In the genomic region with DNA sequence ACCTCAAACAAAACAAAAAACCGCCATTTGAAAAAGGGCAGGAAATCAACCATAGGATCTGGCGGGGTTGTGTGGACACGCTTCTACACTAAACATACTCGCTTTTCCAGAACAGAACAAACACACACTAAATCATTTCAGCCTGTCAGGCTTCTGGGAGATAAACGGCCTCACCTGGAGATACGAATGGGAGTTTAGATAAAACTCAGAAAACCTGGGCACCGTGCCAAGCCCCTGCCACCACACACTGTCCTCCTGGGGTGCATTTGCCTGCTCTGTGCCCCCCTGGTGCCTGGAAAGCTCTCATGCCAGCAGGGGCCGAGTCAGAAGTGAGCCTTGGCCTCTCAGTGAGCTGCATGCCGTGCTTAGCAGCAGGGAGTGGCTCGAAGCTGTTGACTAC, we compare ENCODE assay signal across 13 mouse cellular contexts. TPM values are rescaled to one million over a fixed set of nuclear protein-coding genes. Genes with fewer than 3 reads are reported as not detected.
DNase-seq lines count a peak whose midpoint lies in the region; ATAC-seq lines count a peak whose summit lies in the region.
"Had no signal": no experiment of that assay in that cellular context is flagged by ENCODE, and none has a peak within 500 bp of the region (broad histone marks: within the 10 kb centered on the region; RNA-seq: fewer than 3 reads in every experiment).

No protein-coding gene starts in this region.

- H3K9ac ChIP-seq in embryonic facial prominence, embryonic 12.5 days = 0 out of 2 replicates have a peak overlapping the region, but pooled peaks have one; percentile 15
- no peak overlapping the region for H3K9ac ChIP-seq in lung, embryonic 16.5 days (ENCODE audit: low read length)
- H3K9ac ChIP-seq in forebrain, embryonic 12.5 days = no peak overlapping the region

- no peak for DNase-seq in embryonic facial prominence, embryonic 10.5 days (ENCODE audit: low spot score)
- DNase-seq in lung, postnatal 10 days = no peak
- DNase-seq in ovary, postnatal 14 days (ENCODE audit: low spot score) = peak; percentile 62
- no peak for DNase-seq in layer of hippocampus, postnatal 10 days (ENCODE audit: low spot score in 2 of 2)
- DNase-seq: gastrocnemius, postnatal 10 days; lung, adult 18-20 months had no signal

- H3K27me3 ChIP-seq in embryonic facial prominence, embryonic 12.5 days = no peaks in the 10 kb centered on the region
- H3K27me3 ChIP-seq in embryonic facial prominence, embryonic 10.5 days (replicated peaks; ENCODE audit: low read depth, poor library complexity, severe bottlenecking) = no peaks in the 10 kb centered on the region
- H3K27me3 ChIP-seq in lung, embryonic 16.5 days (ENCODE audit: control insufficient read depth, insufficient read depth, low read depth, low read length) = no peaks in the 10 kb centered on the region
- H3K27me3 ChIP-seq in forebrain, embryonic 12.5 days = no peaks in the 10 kb centered on the region

- no peaks in the 10 kb centered on the region for H3K9me3 ChIP-seq in embryonic facial prominence, embryonic 12.5 days
- H3K9me3 ChIP-seq in embryonic facial prominence, embryonic 10.5 days = no peaks in the 10 kb centered on the region
- no peaks in the 10 kb centered on the region for H3K9me3 ChIP-seq in lung, embryonic 16.5 days (ENCODE audit: control insufficient read depth, low read length)
- no peaks in the 10 kb centered on the region for H3K9me3 ChIP-seq in forebrain, embryonic 12.5 days
- H3K9me3 ChIP-seq: hindbrain, embryonic 10.5 days had no signal

- no peak for ATAC-seq in embryonic facial prominence, embryonic 12.5 days (ENCODE audit: insufficient number of reproducible peaks, insufficient read depth, low FRiP score, low TSS enrichment)
- peak; percentile 47; the same call in 1 of the 2 replicates for ATAC-seq in lung, embryonic 16.5 days (ENCODE audit: low read depth)
- 0 out of 2 replicates have a peak, but pooled peaks have one; percentile 20 for ATAC-seq in common myeloid progenitor, adult 5-6 weeks (replicated peaks; ENCODE audit: low read depth, poor library complexity, severe bottlenecking)
- ATAC-seq in forebrain, embryonic 12.5 days (ENCODE audit: low FRiP score) = no peak

- H3K27ac ChIP-seq in embryonic facial prominence, embryonic 12.5 days = no peak overlapping the region
- H3K27ac ChIP-seq in embryonic facial prominence, embryonic 10.5 days (replicated peaks) = no peak overlapping the region
- peak overlapping the region; percentile 58 for H3K27ac ChIP-seq in lung, embryonic 16.5 days (ENCODE audit: low read length)
- no peak overlapping the region for H3K27ac ChIP-seq in forebrain, embryonic 12.5 days
- H3K27ac ChIP-seq: hindbrain, embryonic 10.5 days; left cerebral cortex, adult 2 months had no signal

- H3K4me1 ChIP-seq in embryonic facial prominence, embryonic 12.5 days = peaks cover 8% of the 10 kb centered on the region; the same call in 1 of the 2 replicates
- H3K4me1 ChIP-seq in embryonic facial prominence, embryonic 10.5 days = no peaks in the 10 kb centered on the region
- peaks cover 9% of the 10 kb centered on the region for H3K4me1 ChIP-seq in lung, embryonic 16.5 days (replicated peaks; ENCODE audit: control insufficient read depth, insufficient read depth, low read length)
- no peaks in the 10 kb centered on the region for H3K4me1 ChIP-seq in forebrain, embryonic 12.5 days

- no peak overlapping the region for H3K4me2 ChIP-seq in embryonic facial prominence, embryonic 12.5 days (replicated peaks)
- H3K4me2 ChIP-seq in lung, embryonic 16.5 days (ENCODE audit: low read depth, low read length) = no peak overlapping the region
- no peak overlapping the region for H3K4me2 ChIP-seq in forebrain, embryonic 12.5 days

- 51% methylated on average over 10 of the region's 10 CpGs for WGBS in embryonic facial prominence, embryonic 12.5 days
- 74% methylated on average over 10 of the region's 10 CpGs for WGBS in embryonic facial prominence, embryonic 10.5 days
- WGBS in lung, embryonic 16.5 days = 18% methylated on average over 10 of the region's 10 CpGs
- 76% methylated on average over 10 of the region's 10 CpGs for WGBS in forebrain, embryonic 12.5 days

- no peaks in the 10 kb centered on the region for H3K36me3 ChIP-seq in embryonic facial prominence, embryonic 12.5 days
- H3K36me3 ChIP-seq in embryonic facial prominence, embryonic 10.5 days (replicated peaks) = peaks cover 3% of the 10 kb centered on the region; the same call in 1 of the 2 replicates
- peaks cover 2% of the 10 kb centered on the region for H3K36me3 ChIP-seq in lung, embryonic 16.5 days (ENCODE audit: control insufficient read depth, insufficient read depth, low read length)
- peaks cover 18% of the 10 kb centered on the region; the same call in 1 of the 2 replicates for H3K36me3 ChIP-seq in forebrain, embryonic 12.5 days (replicated peaks)

- no peak overlapping the region for H3K4me3 ChIP-seq in embryonic facial prominence, embryonic 12.5 days
- no peak overlapping the region for H3K4me3 ChIP-seq in embryonic facial prominence, embryonic 10.5 days
- H3K4me3 ChIP-seq in lung, embryonic 16.5 days (ENCODE audit: low read length) = no peak overlapping the region
- H3K4me3 ChIP-seq in forebrain, embryonic 12.5 days (replicated peaks) = no peak overlapping the region
- H3K4me3 ChIP-seq: hindbrain, embryonic 10.5 days; left cerebral cortex, adult 2 months; myocyte had no signal

RNA-seq across cellular contexts. Expression of a gene that starts 30.8 kb away (rescaled TPM):
- 48.5 and 51.8 TPM in 2 replicates for polyA plus RNA-seq in embryonic facial prominence, embryonic 12.5 days (2016; fragmentation: Nextera tagmentation; extraction: Ambion mirVana)
- 38.9 and 42.5 TPM in 2 replicates for polyA plus RNA-seq in embryonic facial prominence, embryonic 10.5 days (2016; fragmentation: Nextera tagmentation; extraction: Ambion mirVana)
- 41.6 and 48.8 TPM in 2 replicates for polyA plus RNA-seq in lung, embryonic 16.5 days (2015; fragmentation: Nextera tagmentation; extraction: Ambion mirVana)
- 30.2 and 30.9 TPM in 2 replicates for total RNA-seq in common myeloid progenitor, adult 5-6 weeks (2017)
- total RNA-seq in layer of hippocampus, postnatal 10 days (2021) = 10 to 100 TPM; 35.6 to 44.8 TPM
- 43.2 and 48.0 TPM in 2 replicates for polyA plus RNA-seq in forebrain, embryonic 12.5 days (2016; fragmentation: Nextera tagmentation; extraction: Ambion mirVana)

RNA-seq across cellular contexts. Expression of a gene that starts 50.4 kb away (rescaled TPM):
- 30.3 and 33.2 TPM in 2 replicates for polyA plus RNA-seq in embryonic facial prominence, embryonic 12.5 days (2016; fragmentation: Nextera tagmentation; extraction: Ambion mirVana)
- polyA plus RNA-seq in embryonic facial prominence, embryonic 10.5 days (2016; fragmentation: Nextera tagmentation; extraction: Ambion mirVana) = 53.2 and 54.3 TPM in 2 replicates
- polyA plus RNA-seq in lung, embryonic 16.5 days (2015; fragmentation: Nextera tagmentation; extraction: Ambion mirVana) = 30.5 and 32.5 TPM in 2 replicates
- 16.1 and 19.5 TPM in 2 replicates for total RNA-seq in common myeloid progenitor, adult 5-6 weeks (2017)
- total RNA-seq in layer of hippocampus, postnatal 10 days (2021) = 1 to 10 TPM; 1.9 to 2.3 TPM
- polyA plus RNA-seq in forebrain, embryonic 12.5 days (2016; fragmentation: Nextera tagmentation; extraction: Ambion mirVana) = 44.1 and 44.6 TPM in 2 replicates

Comparison
In these comparisons a context has a peak if more than half of its experiments do, and no peak if none do; other contexts are left out.
1. ATAC-seq: peak in lung, embryonic 16.5 days (single experiment) and common myeloid progenitor, adult 5-6 weeks (single experiment); none in embryonic facial prominence, embryonic 12.5 days (single experiment) and forebrain, embryonic 12.5 days (single experiment).